Mouse (Mus musculus) erythroblast, embryonic 14.5 days (primary cell): ENCODE measurements around the gene Sorcs2. TPM values are rescaled to one million over a fixed set of nuclear protein-coding genes. Genes with fewer than 3 reads are reported as not detected.

Experiments
- H3K27me3 ChIP-seq: 2 replicates; pipeline ENCODE4 v1.6.1; 2012; ENCODE audit warnings: inconsistent platforms; ENCODE audit not compliant: control insufficient read depth
- H3K36me3 ChIP-seq: 2 replicates; pipeline ENCODE4 v1.6.1; 2012; ENCODE audit warnings: mild to moderate bottlenecking, inconsistent platforms; ENCODE audit not compliant: control insufficient read depth
- H3K4me1 ChIP-seq: 2 replicates; pipeline ENCODE4 v1.6.1; 2012; ENCODE audit warnings: inconsistent platforms; ENCODE audit not compliant: control insufficient read depth
- H3K4me3 ChIP-seq: replicated peaks from 2 replicates; pipeline ENCODE3; 2012; ENCODE audit warnings: moderate library complexity, mild to moderate bottlenecking, inconsistent platforms
- H3K9me3 ChIP-seq: 2 replicates; pipeline ENCODE4 v1.6.1; 2012; ENCODE audit warnings: low read length, inconsistent platforms, mixed read lengths; ENCODE audit not compliant: control insufficient read depth
- GATA1 ChIP-seq: IDR thresholded peaks from 2 replicates; pipeline ENCODE4 v1.6.1; 2012; ENCODE audit warnings: low read length, inconsistent platforms, mixed read lengths
- TAL1 ChIP-seq: IDR thresholded peaks from 3 replicates; pipeline ENCODE4 v1.6.1; 2012; ENCODE audit warnings: low read length, inconsistent platforms, mixed read lengths
- polyA plus RNA-seq: library from polyadenylated mRNA; stranded (reverse); fragments of >175 nt; gene quantifications from 2 replicates; pipeline ENCODE4 v1.2.3, GENCODE M21; 2012

Gene Sorcs2
- polyA plus RNA-seq, 1 experiment = not detected

GRCm38 (mm10) chr5:36009405-36009804 lies 388.5 kb downstream of the Sorcs2 start:
- H3K36me3 ChIP-seq = no peaks in the 10 kb centered on the region
- no peak for TF ChIP-seq TAL1
- no peak for TF ChIP-seq GATA1

DNA sequence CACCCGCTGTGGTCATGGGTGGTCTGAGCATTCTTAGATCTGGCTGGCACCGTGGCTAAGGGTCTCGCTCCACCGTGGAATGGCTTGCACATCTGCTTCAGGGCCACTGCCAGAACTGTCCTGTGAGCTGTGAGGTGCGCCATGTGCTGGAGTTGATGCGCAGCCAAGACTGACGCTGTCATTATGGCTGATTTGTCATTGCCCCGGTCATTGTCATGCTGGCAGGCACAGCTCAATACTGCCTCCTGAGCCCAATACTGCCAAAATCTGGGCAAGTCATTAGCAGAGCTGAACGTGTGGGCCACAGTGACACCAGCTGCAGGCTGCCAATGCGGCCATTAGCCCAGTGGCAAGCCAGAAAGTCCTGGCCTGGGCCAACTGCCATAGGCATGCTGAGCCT lies 390.3 kb downstream of the Sorcs2 start:
- Histone ChIP-seq H3K27me3 (no peaks in the 10 kb centered on the region), H3K4me1 (no peaks in the 10 kb centered on the region), H3K4me3 (no peak overlapping the region), H3K36me3 (no peaks in the 10 kb centered on the region), H3K9me3 (no peaks in the 10 kb centered on the region)
- no peak for TF ChIP-seq TAL1
- TF ChIP-seq GATA1 = no peak

More at GRCm38 (mm10) chr5:36009405-36009804, 388.5 kb downstream of the Sorcs2 start:
- no peaks in the 10 kb centered on the region for H3K27me3 ChIP-seq
- no peaks in the 10 kb centered on the region for H3K9me3 ChIP-seq
- no peak overlapping the region for H3K4me3 ChIP-seq
- H3K4me1 ChIP-seq = no peaks in the 10 kb centered on the region

DNA sequence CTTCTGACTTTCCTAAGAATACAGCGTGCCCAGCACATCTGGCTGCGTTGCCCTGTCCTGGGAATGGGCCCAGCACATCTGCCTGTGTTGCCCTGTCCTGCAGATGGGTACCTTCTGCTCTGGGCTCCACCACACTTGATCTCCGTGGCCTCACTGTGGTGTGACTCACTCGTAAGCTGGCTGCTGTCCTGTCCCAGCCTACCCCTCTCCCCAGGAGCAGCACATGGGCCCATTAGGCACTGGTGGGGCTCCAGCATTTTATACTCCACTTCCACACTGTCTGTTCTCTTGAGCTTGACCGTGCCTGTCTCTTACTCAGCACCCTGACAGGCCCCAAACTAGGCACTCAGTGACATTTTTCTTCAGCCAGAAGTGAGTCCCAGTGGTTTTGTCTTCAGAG lies 391.4 kb downstream of the Sorcs2 start:
- Histone ChIP-seq H3K9me3 (no peaks in the 10 kb centered on the region), H3K4me1 (no peaks in the 10 kb centered on the region), H3K36me3 (no peaks in the 10 kb centered on the region), H3K27me3 (no peaks in the 10 kb centered on the region), H3K4me3 (no peak overlapping the region)
- TF ChIP-seq TAL1 (no peak), GATA1 (no peak)

GRCm38 (mm10) chr5:36006106-36006505 lies 391.8 kb downstream of the Sorcs2 start:
- H3K36me3 ChIP-seq = no peaks in the 10 kb centered on the region
- TF ChIP-seq GATA1 (no peak), TAL1 (no peak)
- H3K4me3 ChIP-seq = no peak overlapping the region
- H3K4me1 ChIP-seq = no peaks in the 10 kb centered on the region
- H3K27me3 ChIP-seq = no peaks in the 10 kb centered on the region
- H3K9me3 ChIP-seq = no peaks in the 10 kb centered on the region

DNA sequence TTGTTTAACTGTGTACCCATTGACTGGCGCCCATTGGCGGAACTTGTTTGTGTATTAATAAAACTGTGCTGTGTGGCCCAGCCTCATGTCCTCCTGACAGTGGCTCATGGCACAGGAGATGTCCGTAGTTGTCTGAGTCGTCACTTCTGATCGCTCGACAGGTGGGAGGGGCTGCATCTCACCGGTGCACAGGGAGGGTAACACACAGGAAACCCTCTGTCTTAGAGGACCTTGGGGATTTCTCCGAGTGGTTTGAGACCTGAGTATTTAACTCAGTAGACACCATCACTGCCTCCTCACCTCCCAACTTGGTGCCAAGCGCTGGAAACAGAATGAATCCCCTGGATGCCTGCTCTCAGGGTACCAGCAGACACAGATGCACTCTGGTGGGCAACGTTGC lies 394.1 kb downstream of the Sorcs2 start:
- Histone ChIP-seq H3K4me1 (no peaks in the 10 kb centered on the region), H3K36me3 (no peaks in the 10 kb centered on the region), H3K27me3 (no peaks in the 10 kb centered on the region), H3K4me3 (no peak overlapping the region), H3K9me3 (no peaks in the 10 kb centered on the region)
- TF ChIP-seq GATA1 = no peak
- TF ChIP-seq TAL1 = no peak

DNA sequence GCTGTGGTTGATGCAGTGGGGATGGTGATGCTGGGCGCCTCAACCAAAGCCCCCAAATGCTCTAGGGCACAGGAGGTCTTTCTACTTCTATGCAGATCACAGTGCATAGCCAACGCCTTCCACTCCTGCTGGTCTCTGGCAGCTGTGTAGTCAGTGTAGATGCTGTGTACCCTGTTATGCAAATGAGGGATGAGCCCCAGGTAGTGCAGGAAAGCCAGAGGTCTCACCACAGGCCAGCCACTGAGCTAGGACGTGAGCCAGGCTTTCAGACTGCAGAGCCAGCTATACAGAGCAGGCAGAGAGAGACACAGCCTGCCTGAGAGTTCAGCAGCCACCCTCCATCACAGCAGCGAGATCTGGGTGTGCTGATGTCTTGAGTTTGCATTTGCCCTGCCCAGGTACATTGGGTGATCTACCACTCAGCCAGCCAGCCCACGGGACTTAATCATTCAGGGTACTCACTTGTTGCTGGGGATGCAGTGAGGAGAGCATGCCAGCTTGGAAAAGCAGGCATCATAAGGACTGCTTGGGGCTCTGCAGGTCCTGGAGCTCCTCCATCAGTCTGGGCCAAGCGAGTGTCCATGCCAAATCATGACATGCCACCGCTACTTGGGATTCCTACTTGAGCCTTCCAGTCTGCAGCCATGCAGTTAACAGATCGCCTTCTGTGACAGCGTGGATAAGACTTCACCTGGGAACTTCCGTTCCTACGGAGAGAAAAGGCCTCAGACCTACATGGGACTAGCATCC lies 407.8 kb downstream of the Sorcs2 start:
- Histone ChIP-seq H3K9me3 (no peaks in the 10 kb centered on the region), H3K4me3 (no peak overlapping the region), H3K36me3 (no peaks in the 10 kb centered on the region), H3K4me1 (no peaks in the 10 kb centered on the region), H3K27me3 (no peaks in the 10 kb centered on the region)
- TF ChIP-seq GATA1 = no peak
- TF ChIP-seq TAL1 = no peak

DNA sequence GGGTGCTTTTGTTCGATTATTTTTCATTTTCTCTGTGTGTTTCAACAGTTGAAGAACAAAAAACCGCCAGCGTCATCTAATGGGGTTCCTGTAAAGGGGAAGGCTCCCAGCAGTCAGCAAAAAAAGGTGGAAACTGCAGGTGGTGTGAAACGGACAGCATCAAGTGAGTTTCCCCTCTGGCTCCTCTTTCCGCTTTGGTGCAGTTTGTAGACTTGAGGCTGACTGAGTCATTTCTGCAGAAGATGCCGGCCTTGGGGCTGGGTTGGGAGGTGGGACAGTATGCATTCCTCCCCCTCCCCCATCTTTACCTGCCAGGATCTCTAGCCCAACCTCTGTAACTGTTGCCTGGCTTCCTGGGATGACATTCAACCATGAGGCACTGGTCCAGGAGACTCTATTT lies 408.4 kb downstream of the Sorcs2 start:
- Histone ChIP-seq H3K27me3 (no peaks in the 10 kb centered on the region), H3K36me3 (no peaks in the 10 kb centered on the region), H3K4me1 (no peaks in the 10 kb centered on the region), H3K9me3 (no peaks in the 10 kb centered on the region), H3K4me3 (no peak overlapping the region)
- TF ChIP-seq GATA1 (no peak), TAL1 (no peak)

DNA sequence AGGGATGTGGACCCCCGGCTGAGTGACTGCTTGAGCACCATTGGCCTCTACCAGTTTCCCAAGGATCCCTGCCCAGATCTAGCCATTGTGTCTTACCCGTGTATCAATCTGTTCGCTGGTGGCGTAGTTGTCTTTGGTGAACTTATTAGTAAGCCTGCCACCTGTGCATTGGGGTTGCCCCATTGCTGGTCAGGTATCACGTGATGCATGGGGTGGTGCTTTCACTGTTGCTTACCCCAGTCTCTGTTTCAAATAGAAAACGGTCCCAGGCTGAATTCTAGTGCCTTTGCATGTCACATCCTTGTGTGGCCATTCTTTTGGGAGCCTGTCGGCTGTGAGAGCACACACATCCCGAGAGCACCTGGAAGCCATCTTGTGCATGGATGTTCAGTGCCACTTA lies 409.9 kb downstream of the Sorcs2 start:
- Histone ChIP-seq H3K9me3 (no peaks in the 10 kb centered on the region), H3K27me3 (no peaks in the 10 kb centered on the region), H3K36me3 (no peaks in the 10 kb centered on the region), H3K4me3 (no peak overlapping the region), H3K4me1 (no peaks in the 10 kb centered on the region)
- TF ChIP-seq TAL1 (no peak), GATA1 (no peak)

DNA sequence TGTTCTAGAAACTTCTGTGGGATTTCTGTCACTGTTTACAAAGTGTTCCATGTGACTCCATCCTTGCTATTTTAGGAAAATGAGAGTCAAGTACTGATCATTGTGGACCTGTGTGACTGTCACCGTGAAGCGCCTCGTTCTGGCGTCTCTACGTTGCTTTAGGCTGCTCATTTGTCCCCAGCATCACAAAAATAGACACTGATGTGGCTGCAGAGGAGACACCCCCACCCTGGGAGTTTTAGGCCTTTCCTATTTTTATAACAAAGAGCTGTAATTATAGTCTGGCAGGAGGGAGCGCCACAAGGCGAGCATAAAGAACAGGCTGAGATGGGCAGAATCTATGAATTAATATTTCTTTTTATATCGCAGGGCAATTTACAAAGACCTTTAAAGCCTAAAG lies 412.3 kb downstream of the Sorcs2 start:
- TF ChIP-seq TAL1 = no peak
- TF ChIP-seq GATA1 = no peak
- H3K4me1 ChIP-seq = no peaks in the 10 kb centered on the region
- no peaks in the 10 kb centered on the region for H3K9me3 ChIP-seq
- H3K27me3 ChIP-seq = no peaks in the 10 kb centered on the region
- H3K4me3 ChIP-seq = no peak overlapping the region
- no peaks in the 10 kb centered on the region for H3K36me3 ChIP-seq

DNA sequence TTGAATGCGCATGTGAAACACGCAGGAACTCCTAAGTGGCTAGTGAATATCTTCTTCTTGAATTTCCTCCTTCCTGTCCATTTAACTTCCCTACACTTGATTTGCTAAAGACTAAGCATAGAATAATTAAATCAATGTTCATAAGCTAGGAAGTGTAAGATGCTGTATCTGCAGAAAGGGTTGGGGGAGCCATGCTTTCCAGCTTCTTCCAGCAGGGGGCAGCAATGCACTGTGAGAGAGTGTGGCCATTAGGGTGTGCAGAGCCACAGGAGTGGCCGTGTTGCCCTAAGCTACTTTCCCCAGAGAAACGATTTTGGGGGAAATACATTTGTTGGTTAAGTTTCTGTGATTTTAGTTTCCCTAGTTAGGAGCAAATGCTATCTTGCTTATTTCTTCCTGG lies 416.0 kb downstream of the Sorcs2 start:
- no peaks in the 10 kb centered on the region for H3K36me3 ChIP-seq
- H3K9me3 ChIP-seq = no peaks in the 10 kb centered on the region
- H3K4me1 ChIP-seq = no peaks in the 10 kb centered on the region
- TF ChIP-seq TAL1 (no peak), GATA1 (no peak)
- H3K4me3 ChIP-seq = no peak overlapping the region
- no peaks in the 10 kb centered on the region for H3K27me3 ChIP-seq
